Mouse (Mus musculus) E14TG2a.4 (cell line): ENCODE measurements around the gene Hist1h1a.

Experiments
- CTCF ChIP-seq: conservative IDR thresholded peaks from 2 replicates; pipeline ENCODE4 v1.5.1; 2014; ENCODE audit warnings: low read length
- POU5F1 ChIP-seq: IDR thresholded peaks from 2 replicates; pipeline ENCODE4 v1.6.1; 2014; ENCODE audit warnings: low read length, borderline replicate concordance

GRCm38 (mm10) chr13:23759251-23759771, 4.2 kb upstream of the Hist1h1a start:
- no peak for TF ChIP-seq CTCF
- no peak for TF ChIP-seq POU5F1
